In genomic region chr1:86968261-86968964, GRCm38 (mm10) we compare ENCODE assay signal across 9 mouse cellular contexts.
DNase-seq lines count a peak whose midpoint lies in the region; ATAC-seq and TF ChIP-seq lines count a peak whose summit lies in the region.
"Had no signal": no experiment of that assay in that cellular context is flagged by ENCODE, and none has a peak within 500 bp of the region (broad histone marks: within the 10 kb centered on the region; RNA-seq: fewer than 3 reads in every experiment).

No protein-coding gene starts in this region.

- no peak for TF ChIP-seq POLR2A in liver, adult 2 months (IDR thresholded peaks at IDR 0.05; ENCODE audit: extremely low read depth, insufficient read depth, low read length)

- no peaks in the 10 kb centered on the region for H3K36me3 ChIP-seq in liver, adult 2 months (ENCODE audit: control insufficient read depth, insufficient read depth, low read length)
- H3K36me3 ChIP-seq in liver, embryonic 11.5 days (ENCODE audit: control insufficient read depth, insufficient read depth, low read length), result no peaks in the 10 kb centered on the region

- no peak overlapping the region for H3K9ac ChIP-seq in liver, adult 2 months (ENCODE audit: low read depth, low read length)
- H3K9ac ChIP-seq in liver, embryonic 11.5 days (ENCODE audit: low read depth, low read length), result no peak overlapping the region

- no peak for ATAC-seq in liver, embryonic 11.5 days (replicated peaks; ENCODE audit: low FRiP score)

- 66% methylated on average over 6 of the region's 6 CpGs for WGBS in liver, adult 2 months
- WGBS in liver, embryonic 11.5 days, result 62% methylated on average over 6 of the region's 6 CpGs

- H3K27ac ChIP-seq in liver, adult 2 months (replicated peaks; ENCODE audit: insufficient read depth, low read depth, low read length), result no peak overlapping the region
- H3K27ac ChIP-seq in liver, embryonic 11.5 days (ENCODE audit: low read depth, low read length), result no peak overlapping the region
- H3K27ac ChIP-seq: macrophage had no signal

- intact Hi-C loops in heart, postnatal 14 days (cut with DNase I), result loop anchor here (1.0 kb wide), 1 partner anchor 299 kb away; no protein-coding TSS in a partner anchor

- no peaks in the 10 kb centered on the region for H3K4me1 ChIP-seq in liver, adult 2 months (ENCODE audit: control insufficient read depth, insufficient read depth, low read length)
- no peaks in the 10 kb centered on the region for H3K4me1 ChIP-seq in liver, embryonic 11.5 days (replicated peaks; ENCODE audit: control insufficient read depth, insufficient read depth, low read length)

- no peaks in the 10 kb centered on the region for H3K9me3 ChIP-seq in liver, embryonic 11.5 days (ENCODE audit: control insufficient read depth, low read length)

- no peaks in the 10 kb centered on the region for H3K79me2 ChIP-seq in liver, adult 2 months (ENCODE audit: control insufficient read depth, insufficient read depth, low read length)

- peak; percentile 50 for TF ChIP-seq CTCF in liver, adult 2 months (IDR thresholded peaks at IDR 0.05; ENCODE audit: low read depth, low read length)

- no peak overlapping the region for H3K4me3 ChIP-seq in liver, adult 2 months (ENCODE audit: insufficient read depth, low read depth, low read length)
- no peak overlapping the region for H3K4me3 ChIP-seq in liver, embryonic 11.5 days (ENCODE audit: low read depth, low read length)

- H3K27me3 ChIP-seq in liver, adult 2 months (ENCODE audit: control insufficient read depth, insufficient read depth, low read length), result no peaks in the 10 kb centered on the region
- no peaks in the 10 kb centered on the region for H3K27me3 ChIP-seq in liver, embryonic 11.5 days (replicated peaks; ENCODE audit: control insufficient read depth, insufficient read depth, low read length)

- H3K4me2 ChIP-seq in liver, embryonic 11.5 days, result no peak overlapping the region

- peak; percentile 37 for DNase-seq in liver, adult 2 months (ENCODE audit: extremely low read depth, low read depth, low spot score)
- no peak for DNase-seq in liver, embryonic 11.5 days (ENCODE audit: low spot score)
- peak; percentile 58 for DNase-seq in adrenal gland, postnatal 36 days
- DNase-seq in heart, postnatal 14 days, result peak; percentile 29 to 36
- peak; percentile 28 to 45 for DNase-seq in lung, postnatal 4 days
- no peak for DNase-seq in c-Kit-positive CD71-positive TER-119-positive erythroid progenitor cells, embryonic 14.5 days (ENCODE audit: low spot score)
- no peak for DNase-seq in neural tube, embryonic 10.5 days (ENCODE audit: extremely low spot score, low spot score)
- no peak for DNase-seq in right cerebral cortex, postnatal 25 days

Comparison
In these comparisons a context has a peak if more than half of its experiments do, and no peak if none do; other contexts are left out.
1. DNase-seq: peak in liver, adult 2 months (single experiment), adrenal gland, postnatal 36 days (2 of 2), heart, postnatal 14 days (2 of 2) and lung, postnatal 4 days (2 of 2); none in liver, embryonic 11.5 days (single experiment), c-Kit-positive CD71-positive TER-119-positive erythroid progenitor cells, embryonic 14.5 days (single experiment), neural tube, embryonic 10.5 days (single experiment) and right cerebral cortex, postnatal 25 days (single experiment).